Mouse (Mus musculus) fibroblast of lung, adult 2 months (primary cell): ENCODE measurements around the gene Dnajb4.
"Not testable (repeated sequence)": the region's sequence is repeated elsewhere in the genome, so short reads cannot be mapped to it uniquely, and the experiment has no call there.

Source experiments
- DNase-seq: peaks from one replicate; pipeline ENCODE4 v3.0.0-alpha.2; 2011; ENCODE audit warnings: low read depth

Dnajb4 gene

GRCm38 (mm10) chr3:152147085-152147831 is 62.8 kb downstream of the Dnajb4 start:
- no peak for DNase-seq

DNA sequence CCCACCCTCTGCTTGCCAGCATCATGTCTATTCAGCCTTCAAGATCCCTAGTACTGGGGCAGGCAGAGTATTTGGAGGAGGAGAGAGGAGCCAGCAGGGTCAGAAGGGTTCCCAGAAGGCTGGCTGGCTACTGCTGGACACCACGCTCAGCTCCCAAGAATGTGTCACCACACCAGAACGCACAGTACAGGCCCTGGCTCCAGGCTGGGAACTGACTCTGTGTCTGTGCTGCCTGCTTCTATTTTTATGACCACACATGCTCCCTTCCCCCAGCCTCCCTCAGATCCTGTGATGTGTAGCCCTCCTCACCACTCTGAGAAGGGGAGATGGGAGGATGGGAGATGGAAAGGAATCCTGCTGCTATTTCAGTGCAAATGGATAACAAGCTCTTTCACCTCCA is 64.9 kb downstream of the Dnajb4 start:
- peak; percentile 64 for DNase-seq

DNA sequence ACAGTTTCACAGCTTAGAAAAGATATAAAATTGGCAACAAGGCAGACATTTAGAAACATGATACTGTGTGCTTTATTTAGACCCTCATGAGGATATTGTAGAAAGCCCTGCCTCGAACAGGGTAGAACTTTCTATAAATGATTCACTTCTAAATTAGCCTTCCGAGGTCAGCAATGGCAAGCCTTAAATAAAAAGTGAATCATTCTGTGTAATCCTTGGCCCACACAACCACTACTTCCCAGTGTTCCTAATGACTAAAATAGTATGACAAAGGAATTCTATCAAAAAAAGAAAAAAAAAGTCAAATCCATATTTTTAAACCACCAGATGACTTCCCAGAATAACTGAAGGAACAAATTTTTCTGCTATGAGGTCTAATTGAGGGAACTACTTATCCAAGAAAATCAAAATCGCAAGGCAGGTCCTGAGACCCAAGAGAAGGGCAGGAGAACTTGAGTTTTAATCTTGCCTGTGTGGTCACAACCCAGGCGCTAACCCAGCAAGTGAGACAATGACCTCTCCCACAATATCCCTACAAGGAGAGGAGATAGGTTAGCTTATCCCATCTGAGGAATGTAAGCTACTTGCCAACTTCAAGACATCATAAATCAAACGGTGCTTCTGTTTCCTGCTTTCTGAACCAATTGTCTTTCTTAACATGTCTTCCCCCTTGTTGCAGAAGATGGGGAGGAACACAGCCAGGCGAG is 67.0 kb downstream of the Dnajb4 start:
- DNase-seq: no peak

- DNase-seq: no peak
These were observed 68.0 kb downstream of the Dnajb4 start for GRCm38 (mm10) chr3:152142146-152142545.

- DNase-seq: not testable (repeated sequence)
These were observed 70.8 kb downstream of the Dnajb4 start for GRCm38 (mm10) chr3:152139308-152139707.

GRCm38 (mm10) chr3:152136106-152136505 is 74.0 kb downstream of the Dnajb4 start:
- not testable (repeated sequence) for DNase-seq

DNA sequence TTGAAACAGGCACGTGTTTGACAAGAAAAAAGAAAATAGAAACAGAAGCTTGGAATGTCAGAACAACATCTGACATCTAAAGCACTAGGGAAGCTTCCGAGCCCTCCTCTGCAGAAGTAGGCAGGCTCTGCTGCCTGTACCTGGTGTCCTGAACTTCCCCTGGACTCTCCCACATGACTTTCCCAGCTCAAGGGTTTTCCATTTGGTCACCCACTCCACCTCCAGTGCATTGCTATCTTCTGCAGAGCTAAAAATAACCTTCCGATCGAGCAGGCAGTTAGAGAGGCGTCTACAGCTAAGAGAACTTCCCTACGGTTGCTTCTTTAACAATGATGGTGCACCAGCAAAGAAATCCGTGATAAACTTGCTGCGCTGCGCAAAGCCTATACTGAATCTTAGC is 76.5 kb downstream of the Dnajb4 start:
- DNase-seq: no peak

DNA sequence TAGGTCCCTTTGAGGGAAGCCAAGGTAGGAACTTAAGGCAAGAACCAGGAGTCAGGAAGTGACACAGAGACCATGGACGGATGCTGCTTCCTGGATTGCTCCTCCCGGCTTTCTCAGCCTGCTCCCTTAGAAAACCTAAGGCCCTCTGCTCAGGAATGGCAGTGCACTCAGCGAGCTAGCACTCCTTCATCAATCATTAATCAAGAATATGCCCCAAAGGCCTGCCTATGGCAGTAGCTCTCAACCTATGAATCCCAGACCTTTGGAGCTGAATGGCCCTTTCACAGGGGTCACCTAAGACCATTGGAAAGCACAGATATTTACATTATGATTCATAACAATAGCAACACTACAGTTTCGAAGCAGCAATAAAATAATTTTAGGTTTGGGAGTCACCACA is 79.1 kb downstream of the Dnajb4 start:
- no peak for DNase-seq

DNA sequence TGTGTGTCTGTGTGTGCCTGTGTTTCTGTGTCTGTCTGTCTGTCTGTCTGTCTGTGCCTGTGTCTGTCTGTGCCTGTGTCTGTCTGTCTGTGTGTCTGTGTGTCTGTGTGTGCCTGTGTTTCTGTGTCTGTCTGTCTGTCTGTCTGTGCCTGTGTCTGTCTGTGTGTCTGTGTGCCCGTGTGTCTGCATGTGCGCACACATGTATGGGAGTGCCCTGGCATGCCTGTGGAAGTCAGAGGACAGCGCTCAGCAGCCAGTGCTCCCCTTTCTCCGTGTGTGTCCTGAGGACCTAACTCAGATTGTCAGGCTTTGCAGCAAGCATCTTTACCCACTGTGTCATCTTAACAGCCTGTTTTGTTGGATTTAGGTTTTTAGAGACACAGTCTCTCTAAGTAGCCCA is 80.7 kb downstream of the Dnajb4 start:
- not testable (repeated sequence) for DNase-seq

DNA sequence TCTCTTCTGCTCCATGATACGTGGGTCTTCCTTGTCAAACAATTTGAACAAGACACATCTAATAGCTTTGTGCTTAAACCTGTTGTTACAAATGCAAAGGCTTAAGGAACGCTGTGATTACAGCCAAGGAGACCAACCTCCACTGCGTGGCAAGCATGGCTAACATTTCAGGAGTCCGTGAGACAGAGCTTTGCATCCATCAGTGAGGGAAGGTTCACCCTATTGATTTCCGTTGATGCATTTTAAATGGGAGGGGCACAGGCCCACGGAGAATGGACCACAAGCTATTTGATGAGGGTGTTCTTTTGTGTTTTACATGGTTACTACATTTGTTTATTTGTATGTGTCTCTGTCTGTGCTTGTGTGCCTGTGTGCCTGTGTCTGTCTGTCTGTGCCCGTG is 81.5 kb downstream of the Dnajb4 start:
- DNase-seq: no peak
